26 mouse cellular contexts compared by ENCODE assay signal in the genomic region with DNA sequence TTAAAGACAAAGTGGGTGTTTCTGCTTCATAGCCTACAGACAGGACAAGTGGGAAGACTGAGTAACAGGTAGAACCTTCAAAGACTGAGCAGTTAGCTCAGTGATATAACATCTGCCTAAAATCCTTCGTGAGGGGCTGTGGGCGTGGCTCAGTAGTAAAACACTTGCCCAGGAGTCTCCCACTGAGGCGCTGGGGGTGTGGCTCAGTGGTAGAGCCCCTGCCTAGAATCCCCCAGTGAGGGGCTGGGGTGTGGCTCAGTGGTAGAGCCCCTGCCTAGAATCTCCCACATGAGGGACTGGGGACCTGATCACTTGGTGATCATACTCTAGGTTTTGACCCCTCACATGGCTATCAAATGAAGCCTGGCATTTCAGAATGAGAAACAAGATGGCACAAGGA. TPM values are rescaled to one million over a fixed set of nuclear protein-coding genes. Genes with fewer than 3 reads are reported as not detected.
DNase-seq lines count a peak whose midpoint lies in the region; ATAC-seq and TF ChIP-seq lines count a peak whose summit lies in the region.
"Had no signal": no experiment of that assay in that cellular context is flagged by ENCODE, and none has a peak within 500 bp of the region (broad histone marks: within the 10 kb centered on the region; RNA-seq: fewer than 3 reads in every experiment).

No protein-coding gene starts in this region.

- no peak overlapping the region for H3K4me3 ChIP-seq in heart, embryonic 10.5 days
- H3K4me3 ChIP-seq in liver, embryonic 13.5 days (replicated peaks) = no peak overlapping the region
- H3K4me3 ChIP-seq in bone marrow, adult 2 months (replicated peaks; ENCODE audit: control insufficient read depth, low read depth, low read length) = no peak overlapping the region
- H3K4me3 ChIP-seq in macrophage (ENCODE audit: inconsistent target) = no peak overlapping the region
- H3K4me3 ChIP-seq: embryonic facial prominence, embryonic 10.5 days; forebrain, embryonic 13.5 days; heart, embryonic 13.5 days; hindbrain, embryonic 12.5 days had no signal

- 87% methylated on average over 3 of the region's 3 CpGs for WGBS in heart, embryonic 10.5 days
- WGBS in liver, embryonic 13.5 days (ENCODE audit: insufficient replicate concordance) = 33% methylated on average over 3 of the region's 3 CpGs
- WGBS in bone marrow, adult 2 months = 36% methylated on average over 3 of the region's 3 CpGs
- 50% methylated on average over 3 of the region's 3 CpGs for WGBS in macrophage (ENCODE audit: missing documents)

- no peak for DNase-seq in heart, embryonic 10.5 days (ENCODE audit: low spot score)
- no peak for DNase-seq in heart, adult 8-10 months (ENCODE audit: low spot score)
- no peak for DNase-seq in liver, embryonic 13.5 days
- DNase-seq in liver = no peak
- DNase-seq in right cerebral cortex, postnatal 14 days = no peak
- no peak for DNase-seq in ovary, adult 18-20 months (ENCODE audit: low spot score)
- DNase-seq: B cell, adult 2 months; cerebellum, adult 2 months; cerebellum, postnatal 25 days; forebrain, postnatal 0 days; gastrocnemius, postnatal 25 days; heart, postnatal 4 days had no signal

- H3K27me3 ChIP-seq in heart, embryonic 10.5 days (ENCODE audit: insufficient read depth, poor library complexity, severe bottlenecking) = no peaks in the 10 kb centered on the region
- H3K27me3 ChIP-seq in liver, embryonic 13.5 days = no peaks in the 10 kb centered on the region
- H3K27me3 ChIP-seq: forebrain, embryonic 13.5 days; heart, embryonic 13.5 days; hindbrain, embryonic 12.5 days had no signal

- peaks cover 63% of the 10 kb centered on the region for H3K4me1 ChIP-seq in heart, embryonic 10.5 days
- H3K4me1 ChIP-seq in liver, embryonic 13.5 days (replicated peaks) = peaks cover 82% of the 10 kb centered on the region
- peaks cover 11% of the 10 kb centered on the region for H3K4me1 ChIP-seq in bone marrow, adult 2 months (ENCODE audit: control insufficient read depth, insufficient read depth, low read length)

- peak overlapping the region; percentile 88; the same call in 1 of the 2 replicates for H3K4me2 ChIP-seq in liver, embryonic 13.5 days
- H3K4me2 ChIP-seq: forebrain, embryonic 13.5 days; hindbrain, embryonic 12.5 days had no signal

- no peaks in the 10 kb centered on the region for H3K9me3 ChIP-seq in heart, embryonic 10.5 days
- no peaks in the 10 kb centered on the region for H3K9me3 ChIP-seq in liver, embryonic 13.5 days (replicated peaks)
- H3K9me3 ChIP-seq: embryonic facial prominence, embryonic 10.5 days; forebrain, embryonic 13.5 days; heart, embryonic 13.5 days; hindbrain, embryonic 12.5 days had no signal

- no peak for ATAC-seq in liver, embryonic 13.5 days (ENCODE audit: low read depth)
- ATAC-seq: activated CD4-positive, CD25-positive, alpha-beta regulatory T cell, adult 4 months; CD4-positive, CD25-positive, alpha-beta regulatory T cell, adult 4 months; forebrain, embryonic 13.5 days; forebrain, postnatal 0 days; hindbrain, embryonic 16.5 days had no signal

- H3K27ac ChIP-seq in heart, embryonic 10.5 days = peak overlapping the region; percentile 31; the same call in 1 of the 2 replicates
- H3K27ac ChIP-seq in liver, embryonic 13.5 days = peak overlapping the region; percentile 47
- H3K27ac ChIP-seq in bone marrow, adult 2 months (ENCODE audit: control insufficient read depth, insufficient read depth, low read depth, low read length, poor library complexity) = peak overlapping the region; percentile 70
- peak overlapping the region; percentile 91 for H3K27ac ChIP-seq in macrophage
- H3K27ac ChIP-seq: embryonic facial prominence, embryonic 10.5 days; forebrain, embryonic 13.5 days; hindbrain, embryonic 12.5 days had no signal

- TF ChIP-seq POLR2A in bone marrow, adult 2 months (IDR thresholded peaks at IDR 0.05; ENCODE audit: borderline replicate concordance, control insufficient read depth, low read depth, low read length) = no peak

- no peak for TF ChIP-seq CTCF in bone marrow, adult 2 months (IDR thresholded peaks at IDR 0.05; ENCODE audit: control insufficient read depth, insufficient read depth, low read length)

- H3K79me2 ChIP-seq in macrophage (ENCODE audit: inconsistent target) = peaks cover 44% of the 10 kb centered on the region

- peaks cover 44% of the 10 kb centered on the region for H3K36me3 ChIP-seq in heart, embryonic 10.5 days
- peaks cover 46% of the 10 kb centered on the region for H3K36me3 ChIP-seq in liver, embryonic 13.5 days
- H3K36me3 ChIP-seq in macrophage (ENCODE audit: inconsistent target) = peaks cover 23% of the 10 kb centered on the region

- H3K9ac ChIP-seq in liver, embryonic 13.5 days = no peak overlapping the region
- H3K9ac ChIP-seq: forebrain, embryonic 13.5 days; forebrain, postnatal 0 days; hindbrain, embryonic 12.5 days had no signal

RNA-seq across cellular contexts. Expression of gene Lamtor4, which starts 2.8 kb away (rescaled TPM):
- polyA plus RNA-seq in heart, embryonic 10.5 days (2016; fragmentation: Nextera tagmentation; extraction: Ambion mirVana) = 69.9 and 77.7 TPM in 2 replicates
- 10 to 100 TPM; 54.5 to 61.7 (median 56.2) TPM for total RNA-seq in heart, adult 8-10 months (2022)
- 32.0 and 33.7 TPM in 2 replicates for polyA plus RNA-seq in liver, embryonic 13.5 days (2015; fragmentation: Nextera tagmentation; extraction: Ambion mirVana)
- 69.8 and 167 TPM in 2 replicates for polyA plus RNA-seq in bone marrow, adult 2 months (2011; ENCODE audit: insufficient read depth, insufficient read length, low replicate concordance, missing spikeins)
- 10 to 100 TPM in 11 of 26 experiments, 1 to 10 TPM in 15; 2.7 to 26.8 (median 9.0) TPM for total RNA-seq in macrophage (2018; cell fraction: chromatin; rRNA removed)
- 10 to 100 TPM; 45.5 to 92.3 (median 68.9) TPM for total RNA-seq in macrophage (2018; cell fraction: cytosol; rRNA removed)
- total RNA-seq in macrophage (2018; cell fraction: nucleus; rRNA removed) = 10 to 100 TPM in 24 of 26 experiments, 1 to 10 TPM in 2; 6.3 to 43.1 (median 17.2) TPM
- polyA plus RNA-seq in macrophage (2018) = 32.5 to 106 TPM (median 78.4 TPM) in 3 replicates

RNA-seq across cellular contexts. Expression of gene BC037034, which starts 5.8 kb away (rescaled TPM):
- polyA plus RNA-seq in heart, embryonic 10.5 days (2016; fragmentation: Nextera tagmentation; extraction: Ambion mirVana) = 4.8 and 8.7 TPM in 2 replicates
- 1 to 10 TPM; 2.7 to 4.4 (median 3.4) TPM for total RNA-seq in heart, adult 8-10 months (2022)
- 2.8 and 3.6 TPM in 2 replicates for polyA plus RNA-seq in liver, embryonic 13.5 days (2015; fragmentation: Nextera tagmentation; extraction: Ambion mirVana)
- polyA plus RNA-seq in bone marrow, adult 2 months (2011; ENCODE audit: insufficient read depth, insufficient read length, low replicate concordance, missing spikeins) = 54.9 and 151 TPM in 2 replicates
- total RNA-seq in macrophage (2018; cell fraction: chromatin; rRNA removed) = 100 to 1,000 TPM in 18 of 26 experiments, 10 to 100 TPM in 8; 31.3 to 257 (median 130) TPM
- total RNA-seq in macrophage (2018; cell fraction: cytosol; rRNA removed) = 10 to 100 TPM; 14.8 to 38.3 (median 25.4) TPM
- 100 to 1,000 TPM in 11 of 26 experiments, 10 to 100 TPM in 15; 36.5 to 244 (median 93.9) TPM for total RNA-seq in macrophage (2018; cell fraction: nucleus; rRNA removed)
- 25.8 to 46.6 TPM (median 43.8 TPM) in 3 replicates for polyA plus RNA-seq in macrophage (2018)

RNA-seq across cellular contexts. Expression of gene Gal3st4, which starts 14.6 kb away (rescaled TPM):
- 1.4 and 1.6 TPM in 2 replicates for polyA plus RNA-seq in heart, embryonic 10.5 days (2016; fragmentation: Nextera tagmentation; extraction: Ambion mirVana)
- total RNA-seq in heart, adult 8-10 months (2022) = under 1 TPM in 1 of 4 experiments, not detected in 3; 0.17 TPM
- 0.14 and 0.23 TPM in 2 replicates for polyA plus RNA-seq in liver, embryonic 13.5 days (2015; fragmentation: Nextera tagmentation; extraction: Ambion mirVana)
- polyA plus RNA-seq in bone marrow, adult 2 months (2011; ENCODE audit: insufficient read depth, insufficient read length, low replicate concordance, missing spikeins) = not detected in 2 replicates
- under 1 TPM in 1 of 26 experiments, not detected in 25; 0.79 TPM for total RNA-seq in macrophage (2018; cell fraction: chromatin; rRNA removed)
- total RNA-seq in macrophage (2018; cell fraction: cytosol; rRNA removed) = under 1 TPM in 3 of 26 experiments, not detected in 23; 0.08 to 0.11 (median 0.08) TPM
- under 1 TPM in 1 of 26 experiments, not detected in 25; 0.26 TPM for total RNA-seq in macrophage (2018; cell fraction: nucleus; rRNA removed)
- polyA plus RNA-seq in macrophage (2018) = 0.12 TPM in 1 of 3 replicates, not detected in the others
- total RNA-seq: granulocyte monocyte progenitor cell, adult 5-6 weeks had no signal
- polyA plus RNA-seq: G1E had no signal

RNA-seq across cellular contexts. Expression of gene Gm43720, which starts 21.7 kb away (rescaled TPM):
- polyA plus RNA-seq in heart, embryonic 10.5 days (2016; fragmentation: Nextera tagmentation; extraction: Ambion mirVana) = 0.07 and 0.16 TPM in 2 replicates
- total RNA-seq in heart, adult 8-10 months (2022) = not detected
- not detected in 2 replicates for polyA plus RNA-seq in liver, embryonic 13.5 days (2015; fragmentation: Nextera tagmentation; extraction: Ambion mirVana)
- polyA plus RNA-seq in bone marrow, adult 2 months (2011; ENCODE audit: insufficient read depth, insufficient read length, low replicate concordance, missing spikeins) = 0.25 TPM in 1 of 2 replicates, not detected in the other
- not detected for total RNA-seq in macrophage (2018; cell fraction: chromatin; rRNA removed)
- total RNA-seq in macrophage (2018; cell fraction: cytosol; rRNA removed) = not detected
- total RNA-seq in macrophage (2018; cell fraction: nucleus; rRNA removed) = not detected
- polyA plus RNA-seq in macrophage (2018) = not detected in 3 replicates
- total RNA-seq: adrenal gland, adult 18-20 months; adrenal gland, postnatal 14 days; gastrocnemius, adult 18-20 months; gastrocnemius, postnatal 25 days; heart, postnatal 4 days had no signal
- polyA plus RNA-seq: activated CD4-positive, CD25-positive, alpha-beta regulatory T cell, adult 4 months; CD4-positive, CD25-positive, alpha-beta regulatory T cell, adult 4 months; G1E had no signal

RNA-seq across cellular contexts. Expression of gene Gpc2, which starts 21.7 kb away (rescaled TPM):
- polyA plus RNA-seq in heart, embryonic 10.5 days (2016; fragmentation: Nextera tagmentation; extraction: Ambion mirVana) = 11.1 and 18.0 TPM in 2 replicates
- total RNA-seq in heart, adult 8-10 months (2022) = under 1 TPM in 2 of 4 experiments, not detected in 2; 0.22 to 0.34 TPM
- polyA plus RNA-seq in liver, embryonic 13.5 days (2015; fragmentation: Nextera tagmentation; extraction: Ambion mirVana) = 0.92 and 1.3 TPM in 2 replicates
- 4.0 and 8.4 TPM in 2 replicates for polyA plus RNA-seq in bone marrow, adult 2 months (2011; ENCODE audit: insufficient read depth, insufficient read length, low replicate concordance, missing spikeins)
- total RNA-seq in macrophage (2018; cell fraction: chromatin; rRNA removed) = 1 to 10 TPM in 19 of 26 experiments, under 1 TPM in 7; 0.34 to 4.1 (median 1.7) TPM
- total RNA-seq in macrophage (2018; cell fraction: cytosol; rRNA removed) = under 1 TPM in 23 of 26 experiments, not detected in 3; 0.04 to 0.26 (median 0.14) TPM
- total RNA-seq in macrophage (2018; cell fraction: nucleus; rRNA removed) = 1 to 10 TPM in 17 of 26 experiments, under 1 TPM in 9; 0.23 to 4.5 (median 1.4) TPM
- polyA plus RNA-seq in macrophage (2018) = 0.14 to 0.54 TPM (median 0.29 TPM) in 3 replicates
- total RNA-seq: G1E; gastrocnemius, adult 18-20 months had no signal
- polyA plus RNA-seq: activated CD4-positive, CD25-positive, alpha-beta regulatory T cell, adult 4 months; G1E had no signal

Comparison
In these comparisons a context has a peak if more than half of its experiments do, and no peak if none do; other contexts are left out.
1. H3K27ac ChIP-seq: peak in every context shown above with its lines; median percentile 91 in macrophage; 70 in bone marrow, adult 2 months; 47 in liver, embryonic 13.5 days; 31 in heart, embryonic 10.5 days.